Mouse (Mus musculus): ENCODE results near the gene Zfp551. TPM values are rescaled to one million over a fixed set of nuclear protein-coding genes. Genes with fewer than 3 reads are reported as not detected.

The Zfp551 gene
- polyA plus RNA-seq (2014; fragmentation: Nextera tagmentation; extraction: Ambion mirVana) = 3.4 and 3.7 TPM in 2 replicates

GRCm38 (mm10) chr7:12422245-12422849 is at the start of gene Zfp551:
Gene Zfp551, minus strand, starts transcription at chr7:12422751.
- 1% methylated on average over 27 of the region's 27 CpGs for WGBS
- ATAC-seq (replicated peaks; ENCODE audit: low FRiP score) (peak; percentile 95), DNase-seq (ENCODE audit: low spot score) (peak; percentile 70)

GRCm38 (mm10) chr7:12422855-12423254 is 304 bp upstream of the Zfp551 start:
- Histone ChIP-seq H3K4me3 (ENCODE audit: low read depth, low read length) (peak overlapping the region; percentile 40), H3K4me2 (ENCODE audit: low read depth, low read length, severe bottlenecking) (peak overlapping the region; percentile 51; the same call in 1 of the 2 replicates), H3K36me3 (ENCODE audit: control insufficient read depth, insufficient read depth, low read length) (no peaks in the 10 kb centered on the region), H3K9ac (ENCODE audit: low read length) (no peak overlapping the region), H3K4me1 (replicated peaks; ENCODE audit: control insufficient read depth, insufficient read depth, low read length) (no peaks in the 10 kb centered on the region), H3K27me3 (ENCODE audit: control insufficient read depth, insufficient read depth, low read length) (no peaks in the 10 kb centered on the region), H3K27ac (ENCODE audit: low read depth, low read length) (no peak overlapping the region), H3K9me3 (ENCODE audit: control insufficient read depth, low read length) (no peaks in the 10 kb centered on the region)
- no peak; the same call in 1 of the 2 replicates for ATAC-seq (replicated peaks; ENCODE audit: low FRiP score)
- no peak for DNase-seq (ENCODE audit: low spot score)
- 63% methylated on average over 3 of the region's 3 CpGs for WGBS

More at GRCm38 (mm10) chr7:12422245-12422849, at the start of gene Zfp551:
- Histone ChIP-seq H3K4me3 (ENCODE audit: low read depth, low read length) (peak within 1 kb of the TSS; percentile 40), H3K27ac (ENCODE audit: low read depth, low read length) (no peak within 1 kb of the TSS), H3K4me1 (replicated peaks; ENCODE audit: control insufficient read depth, insufficient read depth, low read length) (no peaks in the 10 kb centered on the region), H3K4me2 (ENCODE audit: low read depth, low read length, severe bottlenecking) (peak within 1 kb of the TSS; percentile 51), H3K36me3 (ENCODE audit: control insufficient read depth, insufficient read depth, low read length) (no peaks in the 10 kb centered on the region), H3K9me3 (ENCODE audit: control insufficient read depth, low read length) (no peaks in the 10 kb centered on the region), H3K9ac (ENCODE audit: low read length) (peak within 1 kb of the TSS; percentile 56), H3K27me3 (ENCODE audit: control insufficient read depth, insufficient read depth, low read length) (no peaks in the 10 kb centered on the region)

- H3K27ac ChIP-seq (ENCODE audit: low read depth, low read length) = no peak overlapping the region
- ATAC-seq (replicated peaks; ENCODE audit: low FRiP score) = peak; percentile 2; the same call in 1 of the 2 replicates
- no peaks in the 10 kb centered on the region; the same call in 1 of the 2 replicates for H3K36me3 ChIP-seq (ENCODE audit: control insufficient read depth, insufficient read depth, low read length)
- no peaks in the 10 kb centered on the region for H3K27me3 ChIP-seq (ENCODE audit: control insufficient read depth, insufficient read depth, low read length)
- peak overlapping the region; percentile 40 for H3K4me3 ChIP-seq (ENCODE audit: low read depth, low read length)
- no peaks in the 10 kb centered on the region for H3K9me3 ChIP-seq (ENCODE audit: control insufficient read depth, low read length)
- WGBS = 62% methylated on average over 5 of the region's 5 CpGs
- H3K4me2 ChIP-seq (ENCODE audit: low read depth, low read length, severe bottlenecking) = peak overlapping the region; percentile 51
- no peak for DNase-seq (ENCODE audit: low spot score)
- H3K9ac ChIP-seq (ENCODE audit: low read length) = peak overlapping the region; percentile 56
- no peaks in the 10 kb centered on the region for H3K4me1 ChIP-seq (replicated peaks; ENCODE audit: control insufficient read depth, insufficient read depth, low read length)
Measured at GRCm38 (mm10) chr7:12421741-12422140, 810 bp downstream of the Zfp551 start.

GRCm38 (mm10) chr7:12369173-12369572 is 53.4 kb downstream of the Zfp551 start, which contains the start of gene Vmn1r84:
Gene Vmn1r84, minus strand, starts transcription at chr7:12369273.
- Histone ChIP-seq H3K9ac (ENCODE audit: low read length) (no peak within 1 kb of the TSS), H3K27ac (ENCODE audit: low read depth, low read length) (no peak within 1 kb of the TSS), H3K36me3 (ENCODE audit: control insufficient read depth, insufficient read depth, low read length) (no peaks in the 10 kb centered on the region), H3K27me3 (ENCODE audit: control insufficient read depth, insufficient read depth, low read length) (no peaks in the 10 kb centered on the region), H3K4me1 (replicated peaks; ENCODE audit: control insufficient read depth, insufficient read depth, low read length) (no peaks in the 10 kb centered on the region), H3K9me3 (ENCODE audit: control insufficient read depth, low read length) (peaks cover 8% of the 10 kb centered on the region), H3K4me2 (ENCODE audit: low read depth, low read length, severe bottlenecking) (no peak within 1 kb of the TSS), H3K4me3 (ENCODE audit: low read depth, low read length) (no peak within 1 kb of the TSS)
- DNase-seq (ENCODE audit: low spot score) (no peak), ATAC-seq (replicated peaks; ENCODE audit: low FRiP score) (no peak)
- 77% methylated on average over 1 of the region's 1 CpGs for WGBS

Other genes with a start within 250 kb of the Zfp551 start
- gene Vmn1r80, start 233.5 kb downstream of the Zfp551 start, polyA plus RNA-seq (2014; fragmentation: Nextera tagmentation; extraction: Ambion mirVana) = not detected in 2 replicates
- gene Vmn1r81, start 154.5 kb downstream of the Zfp551 start, polyA plus RNA-seq (2014; fragmentation: Nextera tagmentation; extraction: Ambion mirVana) = not detected in 2 replicates
- not detected in 2 replicates for gene Vmn1r82, start 122.3 kb downstream of the Zfp551 start, polyA plus RNA-seq (2014; fragmentation: Nextera tagmentation; extraction: Ambion mirVana)
- gene Vmn1r83, start 93.3 kb downstream of the Zfp551 start, polyA plus RNA-seq (2014; fragmentation: Nextera tagmentation; extraction: Ambion mirVana) = not detected in 2 replicates
- gene Vmn1r84, start 53.5 kb downstream of the Zfp551 start, polyA plus RNA-seq (2014; fragmentation: Nextera tagmentation; extraction: Ambion mirVana) = not detected in 2 replicates
- gene Zfp606, start 55.5 kb upstream of the Zfp551 start, polyA plus RNA-seq (2014; fragmentation: Nextera tagmentation; extraction: Ambion mirVana) = 47.1 and 49.7 TPM in 2 replicates
- not detected in 2 replicates for gene 2900092C05Rik, start 89.8 kb upstream of the Zfp551 start, polyA plus RNA-seq (2014; fragmentation: Nextera tagmentation; extraction: Ambion mirVana)
- not detected in 2 replicates for gene Vmn2r53, start 186.0 kb upstream of the Zfp551 start, polyA plus RNA-seq (2014; fragmentation: Nextera tagmentation; extraction: Ambion mirVana)
- gene Vmn2r54, start 217.6 kb upstream of the Zfp551 start, polyA plus RNA-seq (2014; fragmentation: Nextera tagmentation; extraction: Ambion mirVana) = not detected in 2 replicates

Measured in forebrain, embryonic 11.5 days (tissue).